Mouse (Mus musculus) small intestine, adult 2 months (tissue): ENCODE results near the gene Cttnbp2. TPM values are rescaled to one million over a fixed set of nuclear protein-coding genes. Genes with fewer than 3 reads are reported as not detected.
"Not testable (repeated sequence)": the region's sequence is repeated elsewhere in the genome, so short reads cannot be mapped to it uniquely, and the experiment has no call there.

Experiments used
- H3K27ac ChIP-seq: fragments of 200-500 bp; 2 replicates; pipeline ENCODE4 v1.5.1; 2012; ENCODE audit warnings: low read depth, low read length, control low read depth, inconsistent platforms; ENCODE audit not compliant: insufficient read depth
- H3K27me3 ChIP-seq: fragments of 200-500 bp; 2 replicates; pipeline ENCODE4 v1.6.1; 2012; ENCODE audit warnings: mild to moderate bottlenecking, moderate library complexity, low read length, inconsistent platforms; ENCODE audit not compliant: control insufficient read depth, insufficient read depth
- H3K36me3 ChIP-seq: fragments of 200-500 bp; 2 replicates; pipeline ENCODE4 v1.6.1; 2012; ENCODE audit warnings: mild to moderate bottlenecking, low read length, control low read depth, inconsistent platforms; ENCODE audit not compliant: control insufficient read depth, insufficient read depth
- H3K4me1 ChIP-seq: fragments of 200-500 bp; 2 replicates; pipeline ENCODE4 v1.6.1; 2012; ENCODE audit warnings: low read length, inconsistent platforms, mixed read lengths; ENCODE audit not compliant: control insufficient read depth, insufficient read depth, insufficient read length
- H3K4me3 ChIP-seq: fragments of 200-500 bp; 2 replicates; pipeline ENCODE4 v1.5.1; 2012; ENCODE audit warnings: low read depth, mild to moderate bottlenecking, control low read depth, inconsistent platforms, low read length, moderate library complexity
- CTCF ChIP-seq: fragments of 200-500 bp; IDR thresholded peaks from 2 replicates; pipeline ENCODE4 v1.5.1; 2012; ENCODE audit warnings: low read depth, mild to moderate bottlenecking, control low read depth, inconsistent platforms, low read length, moderate library complexity, mixed read lengths; ENCODE audit not compliant: insufficient replicate concordance, insufficient read length; ENCODE audit errors: extremely low read depth
- POLR2A ChIP-seq: fragments of 200-500 bp; IDR thresholded peaks from 2 replicates; pipeline ENCODE4 v1.6.1; 2012; ENCODE audit warnings: low read depth, mild to moderate bottlenecking, control low read depth, inconsistent platforms, low read length, moderate library complexity
- WGBS: fragments of 180-500 bp; shearing (Covaris S2); methylation state at CpG from one replicate; pipeline ENCODE4 v1.1.7; 2018; 5-methylcytosine and 5-hydroxymethylcytosine counted together
- polyA plus RNA-seq: library from polyadenylated mRNA; depleted of rRNA; stranded (reverse); fragments of >200 nt; gene quantifications from 2 replicates; pipeline ENCODE4 v1.2.3, GENCODE M21; 2012

The Cttnbp2 gene
- polyA plus RNA-seq, 1 experiment = 0.46 TPM

DNA sequence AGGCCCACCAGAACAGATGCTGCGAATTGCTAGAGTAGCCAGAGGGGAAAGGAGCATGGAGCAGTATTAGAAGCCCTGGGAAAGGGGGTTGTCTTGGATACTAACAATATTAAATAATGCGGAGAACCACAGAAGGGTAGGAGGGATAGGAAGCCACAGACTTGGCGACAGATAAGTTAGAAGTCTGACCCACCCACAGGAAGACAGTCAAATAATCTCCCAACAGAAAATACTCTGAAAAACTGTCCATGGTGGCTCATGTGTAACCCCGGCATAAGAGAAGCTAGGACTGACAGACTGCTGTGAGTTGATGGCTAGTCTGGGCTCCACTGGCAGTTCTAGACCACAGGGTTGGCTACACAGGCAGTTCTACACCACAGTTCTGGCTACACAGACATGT lies 98.7 kb downstream of the Cttnbp2 start:
- no peaks in the 10 kb centered on the region for H3K4me1 ChIP-seq
- H3K36me3 ChIP-seq = no peaks in the 10 kb centered on the region
- H3K4me3 ChIP-seq = no peak overlapping the region
- WGBS = 92% methylated on average over 4 of the region's 4 CpGs
- TF ChIP-seq CTCF = no peak
- no peak for TF ChIP-seq POLR2A
- H3K27ac ChIP-seq = no peak overlapping the region
- no peaks in the 10 kb centered on the region for H3K27me3 ChIP-seq

GRCm38 (mm10) chr6:18411505-18412225 lies 103.0 kb downstream of the Cttnbp2 start:
- H3K27ac ChIP-seq = no peak overlapping the region
- no peaks in the 10 kb centered on the region for H3K4me1 ChIP-seq
- no peaks in the 10 kb centered on the region for H3K36me3 ChIP-seq
- no peak overlapping the region for H3K4me3 ChIP-seq
- TF ChIP-seq CTCF = no peak
- no peak for TF ChIP-seq POLR2A
- 98% methylated on average over 1 of the region's 1 CpGs for WGBS
- H3K27me3 ChIP-seq = no peaks in the 10 kb centered on the region

DNA sequence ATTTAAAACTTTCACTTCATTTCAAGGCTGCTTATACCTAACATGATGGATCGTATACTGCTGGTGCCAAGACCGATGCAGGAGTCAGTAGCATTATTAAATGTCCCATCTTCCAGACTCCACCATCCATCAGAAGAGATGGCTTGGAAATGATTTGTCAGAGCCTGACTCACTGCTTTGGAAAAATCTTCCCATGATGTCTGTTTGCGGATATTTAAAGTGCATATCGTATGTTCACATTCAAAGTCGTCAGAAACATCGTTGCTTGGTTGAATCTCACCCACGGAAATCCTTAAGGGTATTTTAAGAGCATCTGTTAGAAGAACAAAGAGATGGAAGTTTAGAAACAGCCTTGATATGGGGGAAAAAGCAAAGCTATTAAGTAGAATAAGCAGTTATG lies 106.2 kb downstream of the Cttnbp2 start:
- Histone ChIP-seq H3K36me3 (no peaks in the 10 kb centered on the region), H3K4me1 (no peaks in the 10 kb centered on the region), H3K27me3 (no peaks in the 10 kb centered on the region), H3K4me3 (no peak overlapping the region), H3K27ac (no peak overlapping the region)
- WGBS = 95% methylated on average over 7 of the region's 7 CpGs
- no peak for TF ChIP-seq CTCF
- no peak for TF ChIP-seq POLR2A

- TF ChIP-seq POLR2A = no peak
- no peak for TF ChIP-seq CTCF
- Histone ChIP-seq H3K27me3 (no peaks in the 10 kb centered on the region), H3K27ac (no peak overlapping the region), H3K36me3 (0 out of 2 replicates have a peak, but pooled peaks cover 1% of the 10 kb centered on the region), H3K4me1 (no peaks in the 10 kb centered on the region), H3K4me3 (no peak overlapping the region)
- WGBS = 100% methylated on average over 1 of the region's 1 CpGs
Measured at GRCm38 (mm10) chr6:18401066-18401674, 113.5 kb downstream of the Cttnbp2 start.

DNA sequence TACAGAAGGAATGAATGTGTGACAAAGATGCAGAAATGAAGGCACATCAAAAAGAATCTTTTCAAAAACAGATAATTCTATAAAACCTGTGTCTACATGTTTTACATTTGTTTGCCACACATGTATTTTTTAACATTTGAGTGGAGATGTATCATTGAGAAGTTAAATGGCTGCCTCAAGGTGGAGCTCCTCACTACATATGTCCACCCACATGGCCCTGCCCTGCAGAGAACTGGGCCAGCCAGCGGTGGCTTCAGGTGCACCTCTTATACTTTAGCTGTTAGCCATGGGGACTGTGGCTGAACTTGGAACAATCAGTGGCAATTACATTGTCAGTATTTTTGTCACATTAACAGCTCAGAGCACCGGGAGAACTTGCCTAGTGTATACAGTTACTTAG lies 133.3 kb downstream of the Cttnbp2 start:
- Histone ChIP-seq H3K27ac (no peak overlapping the region), H3K27me3 (no peaks in the 10 kb centered on the region), H3K4me1 (no peaks in the 10 kb centered on the region), H3K36me3 (no peaks in the 10 kb centered on the region), H3K4me3 (no peak overlapping the region)
- no peak for TF ChIP-seq CTCF
- no peak for TF ChIP-seq POLR2A
- 77% methylated on average over 2 of the region's 2 CpGs for WGBS

DNA sequence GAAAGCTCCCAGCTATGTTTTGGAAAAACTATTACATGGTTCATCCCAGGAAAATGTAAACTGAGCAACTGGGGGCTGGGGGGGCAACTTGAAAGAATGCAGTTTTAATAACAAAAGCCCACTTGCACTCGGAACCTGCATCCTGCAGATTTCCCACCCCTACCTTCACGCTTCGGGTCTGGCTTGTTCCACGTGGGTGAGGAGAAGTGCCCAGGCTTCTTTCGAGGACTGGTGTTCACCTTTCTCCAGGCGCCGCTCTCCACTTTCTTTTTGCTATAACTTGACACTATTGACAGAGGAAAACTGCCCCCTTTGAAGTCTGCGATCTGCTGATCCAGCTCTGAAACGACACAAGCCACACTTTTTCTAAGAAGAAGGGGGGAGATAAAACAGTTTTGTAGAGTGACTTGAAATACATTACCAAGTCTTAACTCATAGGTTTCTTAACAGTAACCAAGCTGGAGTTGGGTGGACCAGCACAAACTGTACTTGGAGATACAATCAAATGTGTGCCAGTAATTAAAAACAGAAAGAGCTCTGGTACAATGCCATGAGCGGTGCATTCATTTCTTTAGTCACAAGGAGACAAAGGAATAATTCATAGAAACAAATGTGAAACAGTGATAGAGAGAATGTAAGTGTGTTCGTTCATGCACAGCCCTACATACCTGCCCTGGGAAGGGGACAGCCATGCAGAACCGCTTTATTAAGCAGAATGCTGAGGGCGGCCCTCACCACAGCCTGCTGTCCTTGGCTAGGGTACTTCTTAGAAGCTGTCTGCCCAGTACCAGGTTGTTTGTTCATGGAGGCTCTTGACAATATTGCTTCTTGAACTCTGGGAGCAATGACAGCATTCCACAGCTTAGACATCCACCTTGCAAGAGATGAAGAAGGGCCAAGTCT lies 134.1 kb downstream of the Cttnbp2 start:
- WGBS = 87% methylated on average over 13 of the region's 13 CpGs

DNA sequence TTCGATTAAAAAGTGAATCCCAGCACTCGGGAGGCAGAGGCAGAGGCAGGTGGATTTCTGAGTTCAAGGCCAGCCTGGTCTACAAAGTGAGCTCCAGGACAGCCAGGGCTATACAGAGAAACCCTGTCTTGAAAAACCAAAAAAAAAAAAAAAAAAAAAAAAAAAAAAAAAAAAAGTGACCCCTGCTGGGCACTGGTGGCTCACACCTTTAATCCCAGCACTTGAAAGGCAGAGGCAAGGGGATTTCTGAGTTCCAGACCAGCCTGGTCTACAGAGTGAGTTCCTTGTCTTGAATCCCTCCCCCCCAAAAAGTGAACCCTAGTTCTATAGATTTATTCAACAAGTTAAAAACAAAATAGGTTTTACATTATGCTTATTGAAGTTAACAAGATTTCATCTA lies 136.9 kb downstream of the Cttnbp2 start:
- WGBS = 92% methylated on average over 2 of the region's 2 CpGs
- H3K27me3 ChIP-seq, H3K36me3 ChIP-seq, H3K4me1 ChIP-seq, H3K27ac ChIP-seq, H3K4me3 ChIP-seq: not testable (repeated sequence)

More for the DNA sequence above, 134.1 kb downstream of the Cttnbp2 start:
- no peaks in the 10 kb centered on the region for H3K36me3 ChIP-seq
- no peaks in the 10 kb centered on the region for H3K4me1 ChIP-seq
- no peaks in the 10 kb centered on the region for H3K27me3 ChIP-seq
- H3K27ac ChIP-seq = no peak overlapping the region
- no peak for TF ChIP-seq POLR2A
- TF ChIP-seq CTCF = no peak
- no peak overlapping the region for H3K4me3 ChIP-seq
